Mouse (Mus musculus) T-cell, adult 66 days (primary cell): ENCODE results near the gene Myf5. TPM values are rescaled to one million over a fixed set of nuclear protein-coding genes. Genes with fewer than 3 reads are reported as not detected.

ENCODE experiments used
- total RNA-seq, 2 experiments: library from RNA; stranded (reverse); gene quantifications; 3 replicates in 1 of 2; 4 replicates in 1 of 2; pipeline ENCODE4 v1.2.4; 2023

The Myf5 gene
- total RNA-seq = not detected

GRCm38 (mm10) chr10:107485870-107486269 is at the start of gene Myf5:
Myf5 (minus strand) TSS chr10:107486134.

GRCm38 (mm10) chr10:107494568-107494967 is 8.6 kb upstream of the Myf5 start, which contains the start of gene Myf6:
Myf6 (minus strand) TSS chr10:107494737.

Other genes starting within 250 kb of the Myf5 start
- not detected for gene Lin7a, start 214.4 kb downstream of the Myf5 start, total RNA-seq
- not detected for gene Myf6, start 8.6 kb upstream of the Myf5 start, total RNA-seq
- gene Ptprq, start 233.9 kb upstream of the Myf5 start, total RNA-seq = not detected